Mouse (Mus musculus) hindbrain, embryonic 11.5 days (tissue): ENCODE data around the gene Esam. TPM values are rescaled to one million over a fixed set of nuclear protein-coding genes. Genes with fewer than 3 reads are reported as not detected.

Experiments
- ATAC-seq: fragments of 200-750 bp; cut with Nextera tagmentation; 2 replicates; pipeline ENCODE4 v1.8.0; 2017; ENCODE audit warnings: mild to moderate bottlenecking, moderate TSS enrichment, moderate library complexity; ENCODE audit not compliant: low FRiP score
- DNase-seq: peaks from one replicate; pipeline ENCODE4 v3.0.0-alpha.2; 2015; ENCODE audit warnings: low spot score
- H3K27ac ChIP-seq: fragments of 300-500 bp; sonication (generic); 2 replicates; pipeline ENCODE4 v1.5.1; 2014; ENCODE audit warnings: mild to moderate bottlenecking, low read depth, low read length
- H3K27me3 ChIP-seq: fragments of 300-500 bp; sonication (generic); 2 replicates; pipeline ENCODE4 v1.6.1; 2014; ENCODE audit warnings: mild to moderate bottlenecking, low read length, moderate library complexity, mixed read lengths; ENCODE audit not compliant: control insufficient read depth, insufficient read depth
- H3K36me3 ChIP-seq: fragments of 300-500 bp; sonication (generic); 2 replicates; pipeline ENCODE4 v1.6.1; 2014; ENCODE audit warnings: mild to moderate bottlenecking, low read length, moderate library complexity, mixed read lengths; ENCODE audit not compliant: control insufficient read depth, insufficient read depth
- H3K4me1 ChIP-seq: fragments of 300-500 bp; sonication (generic); replicated peaks from 2 replicates; pipeline ENCODE4 v1.6.1; 2014; ENCODE audit warnings: low read length, mixed read lengths; ENCODE audit not compliant: control insufficient read depth, insufficient read depth
- H3K4me2 ChIP-seq: fragments of 300-500 bp; sonication (generic); replicated peaks from 2 replicates; pipeline ENCODE4 v1.6.1; 2014; ENCODE audit warnings: mild to moderate bottlenecking, low read depth, low read length
- H3K4me3 ChIP-seq: fragments of 300-500 bp; sonication (generic); 2 replicates; pipeline ENCODE4 v1.5.1; 2014; ENCODE audit warnings: low read depth, low read length
- H3K9ac ChIP-seq: fragments of 300-500 bp; sonication (generic); 2 replicates; pipeline ENCODE4 v1.6.1; 2014; ENCODE audit warnings: low read depth, low read length
- H3K9me3 ChIP-seq: fragments of 300-500 bp; sonication (generic); 2 replicates; pipeline ENCODE4 v1.6.1; 2016; ENCODE audit warnings: low read length; ENCODE audit not compliant: control insufficient read depth
- WGBS: fragments of 180-500 bp; shearing (Covaris S2); extraction: QIAGEN DNeasy Blood & Tissue Kit; methylation state at CpG from one replicate; pipeline ENCODE4 v1.1.7; 2014; 5-methylcytosine and 5-hydroxymethylcytosine counted together
- polyA plus RNA-seq: library from polyadenylated mRNA; unstranded; fragments of >200 nt; fragmentation: Nextera tagmentation; extraction: Ambion mirVana; gene quantifications from 2 replicates; pipeline ENCODE4 v1.2.1, GENCODE M21; 2014

The Esam gene
- polyA plus RNA-seq, 1 experiment from 2014 or later, result 29.1 TPM

GRCm38 (mm10) chr9:37576436-37576930, 48.6 kb downstream of the Esam start:
- H3K27ac ChIP-seq, result peak overlapping the region; percentile 27; the same call in 1 of the 2 replicates
- H3K4me3 ChIP-seq, result no peak overlapping the region
- no peaks in the 10 kb centered on the region for H3K4me1 ChIP-seq
- no peaks in the 10 kb centered on the region for H3K36me3 ChIP-seq
- H3K4me2 ChIP-seq, result peak overlapping the region; percentile 9; the same call in 1 of the 2 replicates
- no peaks in the 10 kb centered on the region for H3K27me3 ChIP-seq
- 35% methylated on average over 14 of the region's 14 CpGs for WGBS
- DNase-seq, result peak; percentile 21
- H3K9ac ChIP-seq, result no peak overlapping the region
- ATAC-seq, result peak; percentile 53
- no peaks in the 10 kb centered on the region for H3K9me3 ChIP-seq

DNA sequence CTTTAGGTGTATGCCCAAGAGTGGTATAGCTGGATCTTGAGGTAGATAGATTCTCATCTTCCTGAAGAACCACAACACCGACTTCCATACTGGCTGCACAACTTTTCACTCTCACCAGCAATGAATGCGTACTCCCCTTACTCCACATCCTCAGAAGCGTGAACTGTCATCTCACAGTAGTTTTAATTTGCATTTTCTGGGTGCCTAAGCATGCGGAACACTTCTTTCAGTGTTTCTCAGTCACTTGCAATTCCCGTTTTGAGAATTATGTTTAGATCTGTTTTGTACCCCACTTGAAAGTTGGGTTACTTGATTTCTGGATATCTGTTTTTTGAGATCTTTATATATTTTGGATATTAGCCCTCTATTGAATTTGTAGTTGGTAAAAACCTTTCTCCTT, 55.7 kb downstream of the Esam start:
- no peak for DNase-seq
- H3K4me3 ChIP-seq, result no peak overlapping the region
- no peak for ATAC-seq
- WGBS, result 88% methylated on average over 5 of the region's 5 CpGs
- no peaks in the 10 kb centered on the region for H3K9me3 ChIP-seq
- no peaks in the 10 kb centered on the region for H3K4me1 ChIP-seq
- no peaks in the 10 kb centered on the region for H3K36me3 ChIP-seq
- H3K9ac ChIP-seq, result no peak overlapping the region
- H3K27ac ChIP-seq, result no peak overlapping the region
- H3K27me3 ChIP-seq, result no peaks in the 10 kb centered on the region
- H3K4me2 ChIP-seq, result no peak overlapping the region

GRCm38 (mm10) chr9:37586718-37587117, 58.8 kb downstream of the Esam start:
- no peak for DNase-seq
- H3K4me1 ChIP-seq, result no peaks in the 10 kb centered on the region
- H3K9me3 ChIP-seq, result no peaks in the 10 kb centered on the region
- H3K36me3 ChIP-seq, result no peaks in the 10 kb centered on the region
- no peaks in the 10 kb centered on the region for H3K27me3 ChIP-seq
- H3K9ac ChIP-seq, result no peak overlapping the region
- 83% methylated on average over 4 of the region's 4 CpGs for WGBS
- ATAC-seq, result no peak
- H3K27ac ChIP-seq, result no peak overlapping the region
- H3K4me3 ChIP-seq, result no peak overlapping the region
- H3K4me2 ChIP-seq, result no peak overlapping the region

Other genes starting within 250 kb of the Esam start
- gene Ccdc15, start 179.6 kb upstream of the Esam start, polyA plus RNA-seq, result 6.8 and 10.2 TPM in 2 replicates
- 0.09 TPM in 1 of 2 replicates, not detected in the other for gene Hepacam, start 160.7 kb upstream of the Esam start, polyA plus RNA-seq
- 5.5 and 6.8 TPM in 2 replicates for gene Robo4, start 126.2 kb upstream of the Esam start, polyA plus RNA-seq
- 120 TPM in 2 replicates for gene Robo3, start 94.8 kb upstream of the Esam start, polyA plus RNA-seq
- 41.1 and 42.3 TPM in 2 replicates for gene Msantd2, start 38.8 kb upstream of the Esam start, polyA plus RNA-seq
- gene Vsig2, start 11.2 kb downstream of the Esam start, polyA plus RNA-seq, result 0.80 and 0.85 TPM in 2 replicates
- 3.4 TPM in 2 replicates for gene Nrgn, start 24.8 kb downstream of the Esam start, polyA plus RNA-seq
- 7.8 and 8.8 TPM in 2 replicates for gene Siae, start 27.6 kb downstream of the Esam start, polyA plus RNA-seq
- gene Spa17, start 85.6 kb downstream of the Esam start, polyA plus RNA-seq, result 19.8 and 22.2 TPM in 2 replicates
- 142 and 151 TPM in 2 replicates for gene Tbrg1, start 129.2 kb downstream of the Esam start, polyA plus RNA-seq
- 0.07 and 0.28 TPM in 2 replicates for gene Panx3, start 141.2 kb downstream of the Esam start, polyA plus RNA-seq
- gene Olfr160, start 188.2 kb downstream of the Esam start, polyA plus RNA-seq, result not detected in 2 replicates
- gene Olfr874, start 217.0 kb downstream of the Esam start, polyA plus RNA-seq, result not detected in 2 replicates
- gene Olfr875, start 243.8 kb downstream of the Esam start, polyA plus RNA-seq, result not detected in 2 replicates